Mouse (Mus musculus) lung, postnatal 14 days (tissue): ENCODE measurements around the gene Dpm1.
A peak's percentile ranks its signal among the peaks of the same experiment; 100 is the strongest.

Experiments
- DNase-seq: peaks from one replicate; pipeline ENCODE4 v3.0.0; 2021

Dpm1 gene

DNA sequence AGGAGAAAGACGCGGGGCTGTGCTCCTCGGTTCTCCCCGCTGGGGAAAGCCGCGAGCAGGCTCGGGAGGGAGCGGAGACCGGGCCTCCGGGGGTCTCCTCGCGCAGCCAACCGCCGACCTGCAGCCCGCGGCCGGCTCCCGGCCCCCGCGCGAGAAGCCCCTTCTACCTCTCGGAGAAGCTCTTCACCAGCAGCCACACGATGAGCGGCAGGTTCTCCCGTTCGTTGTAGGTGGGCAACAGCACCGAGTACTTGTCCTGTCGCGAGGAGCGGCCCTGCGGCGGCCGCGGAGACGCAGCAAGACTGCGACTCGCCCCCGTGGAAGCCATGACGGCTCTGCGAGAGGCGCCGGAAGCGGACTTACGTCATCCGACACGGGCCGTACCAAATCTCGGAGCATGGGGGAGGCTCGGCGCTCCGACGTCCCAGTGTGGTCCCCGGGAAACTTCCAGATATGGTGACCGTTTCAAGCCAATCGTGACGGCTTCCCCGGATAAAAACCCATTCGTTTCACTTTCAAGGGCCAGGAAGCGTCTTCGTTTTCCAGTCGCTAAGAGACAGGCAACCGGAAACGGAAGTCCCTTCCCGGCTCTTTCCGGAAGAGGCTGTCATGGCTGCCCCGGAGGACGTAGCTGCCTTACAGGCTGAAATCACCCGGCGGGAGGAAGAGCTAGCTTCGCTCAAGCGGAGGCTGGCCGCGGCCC is at the start of gene Dpm1, which contains the start of the genes Gm20716 and Mocs3:
Gene Dpm1, minus strand, starts transcription at position 566 of the 703 bp plus-strand sequence.
Gene Gm20716, minus strand, starts transcription at position 339 of the 703 bp plus-strand sequence.
Gene Mocs3, plus strand, starts transcription at position 597 of the 703 bp plus-strand sequence.
- peak; percentile 84 for DNase-seq

- DNase-seq: peak; percentile 83
These were observed 44.1 kb upstream of the Dpm1 start for GRCm38 (mm10) chr2:168274374-168274935.

GRCm38 (mm10) chr2:168273387-168273786 is 43.0 kb upstream of the Dpm1 start:
- DNase-seq: no peak

GRCm38 (mm10) chr2:168268033-168268432 is 37.6 kb upstream of the Dpm1 start:
- peak; percentile 51 for DNase-seq

GRCm38 (mm10) chr2:168260900-168261299 is 30.5 kb upstream of the Dpm1 start:
- no peak for DNase-seq

DNA sequence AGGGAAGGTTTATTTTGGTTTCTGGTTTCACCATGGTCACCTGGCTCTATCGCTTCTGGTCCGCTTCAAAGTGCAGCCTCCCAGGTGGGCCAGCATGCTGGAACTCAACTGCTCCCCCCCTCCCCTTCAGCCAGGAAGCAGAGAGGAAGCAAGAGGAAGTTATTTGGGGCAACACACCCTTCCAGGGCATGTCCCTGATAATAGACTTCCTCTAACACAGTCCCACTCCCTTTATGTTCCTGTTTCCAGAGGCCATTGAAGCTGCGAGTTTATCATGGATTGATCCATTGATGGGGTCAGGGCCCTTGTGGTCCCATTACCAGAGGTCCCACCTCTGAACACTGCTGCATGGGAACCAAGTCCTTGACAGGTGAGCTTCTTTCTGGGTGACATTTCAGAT is 29.7 kb upstream of the Dpm1 start:
- no peak for DNase-seq

GRCm38 (mm10) chr2:168259046-168259445 is 28.7 kb upstream of the Dpm1 start:
- no peak for DNase-seq

GRCm38 (mm10) chr2:168257188-168257587 is 26.8 kb upstream of the Dpm1 start:
- DNase-seq: no peak

DNA sequence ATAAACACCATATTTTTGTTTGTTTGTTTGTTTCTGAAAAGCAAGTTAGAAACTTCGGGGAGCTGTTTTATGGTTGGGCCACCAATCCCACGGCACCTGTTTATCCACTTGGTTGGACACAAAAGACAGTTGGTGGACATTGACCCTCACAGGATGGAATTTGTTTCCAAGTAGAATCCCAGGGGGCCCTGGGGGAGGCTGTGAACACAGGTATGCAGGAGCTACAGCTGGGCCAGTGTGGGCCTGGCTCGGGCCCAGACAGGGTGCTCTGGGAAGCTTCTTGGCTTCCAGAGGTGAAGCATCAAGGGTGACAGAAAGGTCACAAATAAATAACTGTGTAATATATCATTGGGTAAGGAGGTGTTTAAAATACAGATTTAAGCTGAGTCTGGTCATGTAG is 26.1 kb upstream of the Dpm1 start:
- no peak for DNase-seq

DNA sequence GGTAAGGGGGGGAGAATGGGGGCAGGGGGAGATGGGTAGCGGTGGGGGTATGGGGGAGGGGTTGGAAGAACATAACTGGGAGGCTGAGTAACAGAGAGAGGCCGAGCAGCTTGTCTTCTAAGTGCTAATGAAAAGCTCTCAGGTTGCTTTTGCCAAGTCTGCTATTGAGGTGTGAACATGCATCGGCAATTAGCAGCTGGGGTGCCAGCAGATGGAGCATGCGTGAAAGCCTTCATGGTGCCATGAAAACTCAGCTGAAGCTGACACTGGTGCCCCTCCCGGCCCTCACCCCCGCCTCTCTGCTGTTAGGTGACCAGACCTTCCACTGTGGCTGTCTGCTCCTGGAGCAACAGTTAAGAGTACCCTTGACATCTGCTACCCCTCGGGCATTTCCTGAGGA is 23.4 kb upstream of the Dpm1 start:
- no peak for DNase-seq

GRCm38 (mm10) chr2:168252639-168253292 is 22.4 kb upstream of the Dpm1 start:
- peak; percentile 16 for DNase-seq

DNA sequence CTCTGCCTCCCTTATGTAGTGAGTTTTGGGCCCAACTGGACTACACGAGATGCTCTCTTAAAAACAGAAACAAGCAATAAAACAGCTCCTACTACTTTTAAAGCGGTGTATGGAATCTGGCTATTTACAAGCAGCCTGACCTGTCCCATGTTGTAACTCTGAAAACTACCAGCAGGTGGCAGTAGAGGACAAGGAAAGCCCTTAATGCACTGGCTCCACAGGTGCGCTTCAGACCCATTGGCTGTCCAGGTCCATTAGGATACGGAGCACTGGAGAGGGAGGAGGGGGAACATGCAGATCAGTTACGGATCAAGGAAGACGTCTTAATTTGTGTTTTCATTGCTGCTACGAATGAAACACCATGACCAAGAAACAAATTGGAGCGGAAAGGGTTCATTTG is 19.9 kb upstream of the Dpm1 start:
- peak; percentile 92 for DNase-seq

GRCm38 (mm10) chr2:168248856-168249245 is 18.5 kb upstream of the Dpm1 start:
- peak; percentile 26 for DNase-seq

DNA sequence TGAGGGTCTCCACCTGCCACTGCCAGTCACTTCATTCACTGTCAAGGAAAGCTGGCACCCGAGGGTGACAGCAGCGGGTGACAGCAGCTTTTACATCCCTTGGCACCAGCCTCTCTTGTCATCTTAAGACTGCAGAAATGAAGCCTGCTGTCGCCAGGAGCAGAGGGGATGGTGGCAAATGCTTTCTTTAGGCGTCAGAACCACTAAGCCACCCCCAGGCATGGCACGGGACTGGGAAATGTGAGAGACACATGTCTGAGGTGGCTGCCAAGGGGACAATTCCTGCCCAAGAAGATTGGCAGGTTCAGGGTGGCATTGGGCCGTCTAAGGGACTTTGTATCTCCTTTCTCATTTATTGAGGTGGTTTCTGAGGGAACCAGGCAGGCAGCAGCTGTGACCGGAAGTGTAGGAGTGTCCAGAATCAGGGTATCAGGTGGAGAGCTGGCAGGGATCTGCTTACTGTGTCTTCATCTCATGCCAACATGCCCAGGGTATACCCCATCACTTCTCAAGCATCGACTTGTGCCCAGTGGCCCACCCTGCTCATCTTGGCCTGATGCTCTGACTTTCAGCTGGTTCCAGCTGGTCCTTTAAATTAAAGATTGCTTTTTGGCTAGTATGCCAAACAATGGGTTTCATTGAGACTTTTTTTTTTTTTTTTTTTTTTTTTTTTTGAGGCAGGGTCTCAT is 17.9 kb upstream of the Dpm1 start:
- DNase-seq: no peak

- DNase-seq: no peak
These were observed 15.2 kb upstream of the Dpm1 start for GRCm38 (mm10) chr2:168245571-168245970.

DNA sequence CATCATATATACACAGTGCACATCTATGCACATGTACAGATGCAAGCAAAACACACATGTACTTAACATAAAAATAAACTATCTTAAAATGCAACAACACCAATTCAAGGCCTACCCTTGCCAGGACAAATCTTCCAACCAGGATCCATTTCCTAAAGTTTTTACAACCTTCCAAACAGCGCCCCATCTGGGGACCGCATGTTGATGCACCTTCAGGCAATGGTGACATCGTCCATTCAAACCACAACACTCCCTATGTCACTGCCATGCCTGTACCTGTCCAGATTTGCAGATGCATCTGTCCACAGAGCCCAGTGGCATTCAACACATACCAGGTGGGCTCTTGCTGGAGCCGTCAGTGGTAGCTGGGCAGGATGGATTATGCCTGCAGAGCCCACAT is 12.9 kb upstream of the Dpm1 start:
- DNase-seq: no peak

DNA sequence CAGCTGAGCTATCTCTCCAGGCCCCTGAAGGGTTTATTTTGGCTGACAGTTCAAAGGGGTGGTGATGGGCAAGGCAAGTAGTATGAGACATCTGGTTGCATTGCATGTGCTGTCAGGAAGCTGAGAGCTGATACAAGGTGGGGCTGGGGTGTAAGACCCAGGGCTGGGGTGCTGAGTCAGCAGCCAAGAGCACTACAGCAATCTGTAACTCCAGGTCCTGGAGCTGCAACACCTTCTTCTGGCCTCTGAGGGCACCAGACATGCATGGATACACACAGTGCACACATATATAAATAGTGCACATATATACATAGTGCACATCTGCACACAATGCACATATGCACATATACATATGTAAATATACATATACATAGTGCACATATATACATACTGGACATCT is 12.4 kb upstream of the Dpm1 start:
- no peak for DNase-seq

DNA sequence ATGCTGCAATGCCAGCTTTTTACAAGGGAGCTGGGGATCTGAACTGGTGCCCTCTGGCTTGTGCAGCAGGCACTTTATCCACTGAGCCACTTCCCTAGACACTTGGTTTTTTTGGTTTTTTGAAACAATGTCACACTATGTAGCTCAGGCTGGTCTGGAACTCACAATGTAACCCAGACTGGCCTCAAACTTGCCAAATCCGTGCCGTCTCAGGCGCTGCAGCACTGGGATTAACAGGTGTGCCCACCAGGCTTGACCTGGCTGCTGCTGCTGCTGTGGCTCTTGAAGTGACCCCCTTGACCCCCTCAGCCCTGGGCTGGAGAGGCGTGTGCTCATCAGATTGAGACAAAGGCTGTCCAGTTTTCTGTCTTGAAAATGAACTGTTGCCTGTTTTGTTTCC is 7.9 kb upstream of the Dpm1 start:
- DNase-seq: no peak

DNA sequence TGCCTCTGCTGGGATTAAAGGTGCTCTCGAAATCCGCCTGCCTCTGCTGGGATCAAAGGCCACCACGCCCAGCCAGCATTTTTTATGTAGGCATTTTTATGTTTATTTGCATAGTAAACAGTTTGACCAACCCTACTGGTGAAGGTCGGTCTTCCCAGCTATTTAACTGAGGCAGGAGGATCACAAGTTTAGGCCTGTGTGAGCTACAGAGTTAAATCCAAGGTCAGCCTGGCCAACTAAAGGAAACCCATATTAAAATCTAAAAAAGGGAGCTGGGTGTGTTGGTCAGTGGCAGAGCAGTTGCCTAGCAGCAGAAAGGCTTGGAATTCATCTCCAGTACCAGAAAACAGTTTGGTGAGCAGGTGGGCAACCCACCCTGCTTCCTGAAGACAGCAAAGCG is 2.9 kb upstream of the Dpm1 start:
- DNase-seq: no peak

GRCm38 (mm10) chr2:168231471-168231829 is 1.1 kb upstream of the Dpm1 start:
- DNase-seq: no peak

- peak; percentile 6 for DNase-seq
These were observed 531 bp upstream of the Dpm1 start for GRCm38 (mm10) chr2:168230773-168231470.

DNA sequence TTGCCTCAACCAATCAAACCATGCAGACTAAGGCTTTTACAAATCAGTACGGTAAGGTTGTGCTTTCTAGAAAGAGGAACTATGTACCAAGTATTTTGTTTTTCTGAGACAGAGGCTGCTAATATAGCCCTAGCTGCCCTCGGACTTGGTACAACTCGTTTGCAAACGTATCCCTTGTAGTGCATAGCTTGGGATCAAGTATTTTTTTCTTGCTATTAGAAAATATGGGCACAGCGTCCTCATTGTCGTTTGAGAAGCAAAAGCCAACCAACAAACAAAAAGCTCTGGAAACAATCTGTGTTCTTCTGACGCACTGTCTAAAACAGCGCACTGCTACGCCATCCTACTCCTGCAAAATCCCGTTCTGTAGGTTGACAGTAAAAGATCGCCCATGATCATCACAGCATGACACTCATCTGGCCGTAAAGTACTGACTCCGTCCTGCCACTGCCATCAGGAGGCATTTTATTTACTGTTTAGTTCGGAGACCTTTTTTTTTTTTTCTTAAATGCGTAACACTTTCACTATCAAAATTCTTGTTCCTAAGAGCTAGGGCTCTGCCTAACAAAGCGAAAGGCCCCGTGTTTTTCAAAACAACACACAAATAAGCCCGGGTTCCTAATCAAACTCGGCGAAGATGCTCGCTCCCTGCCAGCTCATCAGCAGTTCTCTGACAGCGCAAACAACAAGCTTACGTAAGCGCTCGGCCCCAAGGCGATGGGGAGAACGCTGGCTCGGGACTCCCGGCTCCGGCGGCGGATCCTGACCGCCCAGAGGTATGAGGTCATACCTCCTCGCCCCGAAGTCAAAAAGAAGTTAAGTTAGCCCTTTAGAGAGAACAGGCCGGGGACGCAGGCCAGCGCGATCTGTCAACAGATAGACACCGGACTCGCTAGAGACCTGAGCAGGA is 1.0 kb downstream of the Dpm1 start:
- DNase-seq: peak; percentile 30
